In genomic region chr3:122275111-122275510, GRCm38 (mm10) we compare ENCODE assay signal across 8 mouse cellular contexts. TPM values are rescaled to one million over a fixed set of nuclear protein-coding genes. Genes with fewer than 3 reads are reported as not detected.
A peak's percentile ranks its signal among the peaks of the same experiment; 100 is the strongest.
DNase-seq lines count a peak whose midpoint lies in the region; ATAC-seq and TF ChIP-seq lines count a peak whose summit lies in the region.

No protein-coding gene starts in this region.

- peak overlapping the region; percentile 91 for H3K4me3 ChIP-seq in heart, embryonic 13.5 days
- H3K4me3 ChIP-seq in bone marrow macrophage, adult 2 months (ENCODE audit: insufficient read depth, low read length), result peak overlapping the region; percentile 92
- peak overlapping the region; percentile 87 for H3K4me3 ChIP-seq in hindbrain, embryonic 14.5 days (replicated peaks; ENCODE audit: low read length)
- H3K4me3 ChIP-seq in midbrain, embryonic 14.5 days (replicated peaks; ENCODE audit: low read depth, low read length), result peak overlapping the region; percentile 91

- WGBS in heart, embryonic 13.5 days, result 74% methylated on average over 10 of the region's 10 CpGs
- 80% methylated on average over 10 of the region's 10 CpGs for WGBS in hindbrain, embryonic 14.5 days
- 80% methylated on average over 10 of the region's 10 CpGs for WGBS in midbrain, embryonic 14.5 days

- no peaks in the 10 kb centered on the region for H3K9me3 ChIP-seq in heart, embryonic 13.5 days
- no peaks in the 10 kb centered on the region for H3K9me3 ChIP-seq in hindbrain, embryonic 14.5 days (ENCODE audit: control insufficient read depth, low read length)
- no peaks in the 10 kb centered on the region for H3K9me3 ChIP-seq in midbrain, embryonic 14.5 days (ENCODE audit: control insufficient read depth, low read length)

- ATAC-seq in heart, embryonic 13.5 days (ENCODE audit: extremely low read depth, insufficient number of reproducible peaks, low FRiP score, low TSS enrichment), result no peak
- no peak for ATAC-seq in hindbrain, embryonic 14.5 days (ENCODE audit: low FRiP score)
- ATAC-seq in midbrain, embryonic 14.5 days (ENCODE audit: low FRiP score, low TSS enrichment), result no peak

- no peak for TF ChIP-seq CTCF in bone marrow macrophage, adult 2 months (IDR thresholded peaks at IDR 0.05; ENCODE audit: low read depth, low read length)

- no peak for DNase-seq in heart, adult 9 months (ENCODE audit: low spot score in 2 of 2)
- no peak for DNase-seq in hindbrain, embryonic 14.5 days (ENCODE audit: low spot score)
- no peak for DNase-seq in midbrain, embryonic 14.5 days
- no peak for DNase-seq in ovary, adult 18-20 months (ENCODE audit: low spot score)
- no peak for DNase-seq in layer of hippocampus, adult 8-10 months (ENCODE audit: low spot score in 2 of 2)
- no peak for DNase-seq in cerebellum, adult 11 months

- H3K27ac ChIP-seq in heart, embryonic 13.5 days (replicated peaks), result no peak overlapping the region
- no peak overlapping the region for H3K27ac ChIP-seq in bone marrow macrophage, adult 2 months (ENCODE audit: insufficient read depth, low read depth, low read length)
- H3K27ac ChIP-seq in hindbrain, embryonic 14.5 days, result no peak overlapping the region
- no peak overlapping the region for H3K27ac ChIP-seq in midbrain, embryonic 14.5 days (replicated peaks; ENCODE audit: low read depth, low read length)

- H3K9ac ChIP-seq in heart, embryonic 13.5 days, result peak overlapping the region; percentile 98
- H3K9ac ChIP-seq in hindbrain, embryonic 14.5 days, result peak overlapping the region; percentile 86
- peak overlapping the region; percentile 79; the same call in 1 of the 2 replicates for H3K9ac ChIP-seq in midbrain, embryonic 14.5 days (replicated peaks; ENCODE audit: low read length)

- H3K36me3 ChIP-seq in heart, embryonic 13.5 days, result peaks cover 50% of the 10 kb centered on the region
- peaks cover 45% of the 10 kb centered on the region for H3K36me3 ChIP-seq in hindbrain, embryonic 14.5 days (replicated peaks; ENCODE audit: control insufficient read depth, insufficient read depth)
- peaks cover 40% of the 10 kb centered on the region for H3K36me3 ChIP-seq in midbrain, embryonic 14.5 days (ENCODE audit: control insufficient read depth, insufficient read depth, low read length)

- H3K4me1 ChIP-seq in heart, embryonic 13.5 days, result peaks cover 36% of the 10 kb centered on the region
- H3K4me1 ChIP-seq in bone marrow macrophage, adult 2 months (ENCODE audit: control insufficient read depth, insufficient read depth, low read length), result peaks cover 26% of the 10 kb centered on the region
- peaks cover 25% of the 10 kb centered on the region for H3K4me1 ChIP-seq in hindbrain, embryonic 14.5 days (replicated peaks; ENCODE audit: control insufficient read depth, insufficient read depth, low read length)
- peaks cover 25% of the 10 kb centered on the region for H3K4me1 ChIP-seq in midbrain, embryonic 14.5 days (ENCODE audit: control insufficient read depth, insufficient read depth, low read length)

- H3K4me2 ChIP-seq in heart, embryonic 13.5 days, result peak overlapping the region; percentile 86
- H3K4me2 ChIP-seq in hindbrain, embryonic 14.5 days (replicated peaks), result peak overlapping the region; percentile 59
- H3K4me2 ChIP-seq in midbrain, embryonic 14.5 days (ENCODE audit: low read length), result peak overlapping the region; percentile 85

- TF ChIP-seq POLR2A in bone marrow macrophage, adult 2 months (IDR thresholded peaks at IDR 0.05; ENCODE audit: borderline replicate concordance, low read depth, low read length), result no peak

- no peaks in the 10 kb centered on the region for H3K27me3 ChIP-seq in heart, embryonic 13.5 days (replicated peaks)
- H3K27me3 ChIP-seq in hindbrain, embryonic 14.5 days (ENCODE audit: control insufficient read depth, insufficient read depth, low read length), result no peaks in the 10 kb centered on the region
- H3K27me3 ChIP-seq in midbrain, embryonic 14.5 days (ENCODE audit: control insufficient read depth, insufficient read depth, low read length), result no peaks in the 10 kb centered on the region

RNA-seq across cellular contexts. Expression of gene Dnttip2, which starts 0.9 kb away (rescaled TPM):
- 44.5 and 45.0 TPM in 2 replicates for polyA plus RNA-seq in heart, embryonic 13.5 days (2015; fragmentation: Nextera tagmentation; extraction: Ambion mirVana)
- polyA plus RNA-seq in bone marrow macrophage, adult 2 months (2012; ENCODE audit: insufficient read depth, insufficient read length, missing spikeins), result 43.5 and 45.8 TPM in 2 replicates
- 47.9 and 48.3 TPM in 2 replicates for polyA plus RNA-seq in hindbrain, embryonic 14.5 days (2014; fragmentation: Nextera tagmentation; extraction: Ambion mirVana)
- 48.5 and 57.6 TPM in 2 replicates for polyA plus RNA-seq in midbrain, embryonic 14.5 days (2014; fragmentation: Nextera tagmentation; extraction: Ambion mirVana)
- 10 to 100 TPM; 29.5 to 32.2 (median 31.1) TPM for total RNA-seq in layer of hippocampus, adult 8-10 months (2022)

RNA-seq across cellular contexts. Expression of gene Bcar3, which starts 18.8 kb away (rescaled TPM):
- 3.6 and 4.8 TPM in 2 replicates for polyA plus RNA-seq in heart, embryonic 13.5 days (2015; fragmentation: Nextera tagmentation; extraction: Ambion mirVana)
- 6.8 and 9.8 TPM in 2 replicates for polyA plus RNA-seq in bone marrow macrophage, adult 2 months (2012; ENCODE audit: insufficient read depth, insufficient read length, missing spikeins)
- polyA plus RNA-seq in hindbrain, embryonic 14.5 days (2014; fragmentation: Nextera tagmentation; extraction: Ambion mirVana), result 5.2 and 6.2 TPM in 2 replicates
- polyA plus RNA-seq in midbrain, embryonic 14.5 days (2014; fragmentation: Nextera tagmentation; extraction: Ambion mirVana), result 6.3 and 6.4 TPM in 2 replicates
- total RNA-seq in layer of hippocampus, adult 8-10 months (2022), result 10 to 100 TPM in 2 of 4 experiments, 1 to 10 TPM in 2; 8.3 to 11.7 (median 10.1) TPM

RNA-seq across cellular contexts. Expression of gene Gclm, which starts 29.8 kb away (rescaled TPM):
- 80.1 and 90.0 TPM in 2 replicates for polyA plus RNA-seq in heart, embryonic 13.5 days (2015; fragmentation: Nextera tagmentation; extraction: Ambion mirVana)
- polyA plus RNA-seq in bone marrow macrophage, adult 2 months (2012; ENCODE audit: insufficient read depth, insufficient read length, missing spikeins), result 305 and 316 TPM in 2 replicates
- polyA plus RNA-seq in hindbrain, embryonic 14.5 days (2014; fragmentation: Nextera tagmentation; extraction: Ambion mirVana), result 56.6 and 61.4 TPM in 2 replicates
- 42.5 and 54.5 TPM in 2 replicates for polyA plus RNA-seq in midbrain, embryonic 14.5 days (2014; fragmentation: Nextera tagmentation; extraction: Ambion mirVana)
- 10 to 100 TPM; 80.5 to 97.3 (median 88.5) TPM for total RNA-seq in layer of hippocampus, adult 8-10 months (2022)
